Mouse (Mus musculus): ENCODE measurements around the gene Dennd1a. TPM values are rescaled to one million over a fixed set of nuclear protein-coding genes. Genes with fewer than 3 reads are reported as not detected.

Dennd1a gene
- polyA plus RNA-seq, 1 experiment from 2014 or later: 9.6 TPM

GRCm38 (mm10) chr2:37872791-37873190, 414.4 kb downstream of the Dennd1a start:
- Histone ChIP-seq H3K27ac (ENCODE audit: low read length) (no peak overlapping the region), H3K4me3 (ENCODE audit: low read length) (no peak overlapping the region), H3K4me1 (ENCODE audit: control insufficient read depth, insufficient read depth, low read length) (no peaks in the 10 kb centered on the region), H3K27me3 (replicated peaks; ENCODE audit: control insufficient read depth, insufficient read depth, low read length) (no peaks in the 10 kb centered on the region), H3K4me2 (ENCODE audit: low read depth, low read length) (no peak overlapping the region), H3K9me3 (ENCODE audit: control insufficient read depth, low read length) (no peaks in the 10 kb centered on the region), H3K9ac (ENCODE audit: low read depth, low read length) (no peak overlapping the region), H3K36me3 (ENCODE audit: control insufficient read depth, insufficient read depth, low read length) (no peaks in the 10 kb centered on the region)
- ATAC-seq: no peak
- 66% methylated on average over 4 of the region's 4 CpGs for WGBS

- WGBS: 42% methylated on average over 6 of the region's 6 CpGs
- H3K9me3 ChIP-seq (ENCODE audit: control insufficient read depth, low read length): no peaks in the 10 kb centered on the region
- no peak overlapping the region for H3K4me3 ChIP-seq (ENCODE audit: low read length)
- no peaks in the 10 kb centered on the region for H3K4me1 ChIP-seq (ENCODE audit: control insufficient read depth, insufficient read depth, low read length)
- H3K9ac ChIP-seq (ENCODE audit: low read depth, low read length): no peak overlapping the region
- no peak for ATAC-seq
- no peaks in the 10 kb centered on the region for H3K27me3 ChIP-seq (replicated peaks; ENCODE audit: control insufficient read depth, insufficient read depth, low read length)
- H3K4me2 ChIP-seq (ENCODE audit: low read depth, low read length): no peak overlapping the region
- H3K27ac ChIP-seq (ENCODE audit: low read length): no peak overlapping the region
- no peaks in the 10 kb centered on the region for H3K36me3 ChIP-seq (ENCODE audit: control insufficient read depth, insufficient read depth, low read length)
These were observed 417.6 kb downstream of the Dennd1a start for GRCm38 (mm10) chr2:37869628-37870027.

- no peak overlapping the region for H3K9ac ChIP-seq (ENCODE audit: low read depth, low read length)
- no peak overlapping the region for H3K4me3 ChIP-seq (ENCODE audit: low read length)
- H3K4me1 ChIP-seq (ENCODE audit: control insufficient read depth, insufficient read depth, low read length): no peaks in the 10 kb centered on the region
- no peaks in the 10 kb centered on the region for H3K9me3 ChIP-seq (ENCODE audit: control insufficient read depth, low read length)
- H3K4me2 ChIP-seq (ENCODE audit: low read depth, low read length): no peak overlapping the region
- no peaks in the 10 kb centered on the region for H3K27me3 ChIP-seq (replicated peaks; ENCODE audit: control insufficient read depth, insufficient read depth, low read length)
- ATAC-seq: no peak
- no peak overlapping the region for H3K27ac ChIP-seq (ENCODE audit: low read length)
- 83% methylated on average over 5 of the region's 5 CpGs for WGBS
- no peaks in the 10 kb centered on the region for H3K36me3 ChIP-seq (ENCODE audit: control insufficient read depth, insufficient read depth, low read length)
These were observed 419.8 kb downstream of the Dennd1a start for GRCm38 (mm10) chr2:37867387-37867786.

- WGBS: 85% methylated on average over 1 of the region's 1 CpGs
- Histone ChIP-seq H3K4me1 (ENCODE audit: control insufficient read depth, insufficient read depth, low read length) (no peaks in the 10 kb centered on the region), H3K36me3 (ENCODE audit: control insufficient read depth, insufficient read depth, low read length) (0 out of 2 replicates have a peak, but pooled peaks cover 2% of the 10 kb centered on the region), H3K9ac (ENCODE audit: low read depth, low read length) (no peak overlapping the region), H3K27ac (ENCODE audit: low read length) (no peak overlapping the region), H3K9me3 (ENCODE audit: control insufficient read depth, low read length) (no peaks in the 10 kb centered on the region), H3K27me3 (replicated peaks; ENCODE audit: control insufficient read depth, insufficient read depth, low read length) (no peaks in the 10 kb centered on the region), H3K4me3 (ENCODE audit: low read length) (no peak overlapping the region), H3K4me2 (ENCODE audit: low read depth, low read length) (no peak overlapping the region)
- ATAC-seq: no peak
These were observed 429.7 kb downstream of the Dennd1a start for GRCm38 (mm10) chr2:37857472-37857871.

GRCm38 (mm10) chr2:37856955-37857354, 430.2 kb downstream of the Dennd1a start:
- H3K27me3 ChIP-seq (replicated peaks; ENCODE audit: control insufficient read depth, insufficient read depth, low read length): no peaks in the 10 kb centered on the region
- ATAC-seq: no peak
- 0 out of 2 replicates have a peak, but pooled peaks cover 2% of the 10 kb centered on the region for H3K36me3 ChIP-seq (ENCODE audit: control insufficient read depth, insufficient read depth, low read length)
- no peak overlapping the region for H3K4me3 ChIP-seq (ENCODE audit: low read length)
- H3K9ac ChIP-seq (ENCODE audit: low read depth, low read length): no peak overlapping the region
- 59% methylated on average over 3 of the region's 3 CpGs for WGBS
- H3K9me3 ChIP-seq (ENCODE audit: control insufficient read depth, low read length): no peaks in the 10 kb centered on the region
- H3K27ac ChIP-seq (ENCODE audit: low read length): no peak overlapping the region
- no peaks in the 10 kb centered on the region for H3K4me1 ChIP-seq (ENCODE audit: control insufficient read depth, insufficient read depth, low read length)
- H3K4me2 ChIP-seq (ENCODE audit: low read depth, low read length): no peak overlapping the region

- ATAC-seq: peak; percentile 26; the same call in 1 of the 2 replicates
- no peak overlapping the region for H3K9ac ChIP-seq (ENCODE audit: low read depth, low read length)
- H3K27ac ChIP-seq (ENCODE audit: low read length): no peak overlapping the region
- no peaks in the 10 kb centered on the region for H3K9me3 ChIP-seq (ENCODE audit: control insufficient read depth, low read length)
- H3K27me3 ChIP-seq (replicated peaks; ENCODE audit: control insufficient read depth, insufficient read depth, low read length): no peaks in the 10 kb centered on the region
- WGBS: 68% methylated on average over 2 of the region's 2 CpGs
- H3K4me2 ChIP-seq (ENCODE audit: low read depth, low read length): no peak overlapping the region
- no peak overlapping the region for H3K4me3 ChIP-seq (ENCODE audit: low read length)
- H3K36me3 ChIP-seq (ENCODE audit: control insufficient read depth, insufficient read depth, low read length): 0 out of 2 replicates have a peak, but pooled peaks cover 2% of the 10 kb centered on the region
- no peaks in the 10 kb centered on the region for H3K4me1 ChIP-seq (ENCODE audit: control insufficient read depth, insufficient read depth, low read length)
These were observed 432.0 kb downstream of the Dennd1a start for GRCm38 (mm10) chr2:37855226-37855625.

GRCm38 (mm10) chr2:37853878-37854435, 433.2 kb downstream of the Dennd1a start:
- H3K27me3 ChIP-seq (replicated peaks; ENCODE audit: control insufficient read depth, insufficient read depth, low read length): no peaks in the 10 kb centered on the region
- no peak overlapping the region for H3K27ac ChIP-seq (ENCODE audit: low read length)
- WGBS: 68% methylated on average over 1 of the region's 1 CpGs
- 0 out of 2 replicates have a peak, but pooled peaks cover 2% of the 10 kb centered on the region for H3K36me3 ChIP-seq (ENCODE audit: control insufficient read depth, insufficient read depth, low read length)
- H3K4me1 ChIP-seq (ENCODE audit: control insufficient read depth, insufficient read depth, low read length): no peaks in the 10 kb centered on the region
- ATAC-seq: no peak
- H3K4me3 ChIP-seq (ENCODE audit: low read length): no peak overlapping the region
- no peak overlapping the region for H3K9ac ChIP-seq (ENCODE audit: low read depth, low read length)
- no peak overlapping the region for H3K4me2 ChIP-seq (ENCODE audit: low read depth, low read length)
- H3K9me3 ChIP-seq (ENCODE audit: control insufficient read depth, low read length): no peaks in the 10 kb centered on the region

- Histone ChIP-seq H3K9me3 (ENCODE audit: control insufficient read depth, low read length) (no peaks in the 10 kb centered on the region), H3K9ac (ENCODE audit: low read depth, low read length) (no peak overlapping the region), H3K4me2 (ENCODE audit: low read depth, low read length) (no peak overlapping the region), H3K27ac (ENCODE audit: low read length) (no peak overlapping the region), H3K36me3 (ENCODE audit: control insufficient read depth, insufficient read depth, low read length) (no peaks in the 10 kb centered on the region), H3K4me1 (ENCODE audit: control insufficient read depth, insufficient read depth, low read length) (no peaks in the 10 kb centered on the region), H3K27me3 (replicated peaks; ENCODE audit: control insufficient read depth, insufficient read depth, low read length) (no peaks in the 10 kb centered on the region), H3K4me3 (ENCODE audit: low read length) (no peak overlapping the region)
- no peak for ATAC-seq
- 55% methylated on average over 1 of the region's 1 CpGs for WGBS
These were observed 436.6 kb downstream of the Dennd1a start for GRCm38 (mm10) chr2:37850626-37851025.

- no peak for ATAC-seq
- Histone ChIP-seq H3K4me2 (ENCODE audit: low read depth, low read length) (no peak overlapping the region), H3K9me3 (ENCODE audit: control insufficient read depth, low read length) (no peaks in the 10 kb centered on the region), H3K36me3 (ENCODE audit: control insufficient read depth, insufficient read depth, low read length) (no peaks in the 10 kb centered on the region), H3K4me1 (ENCODE audit: control insufficient read depth, insufficient read depth, low read length) (no peaks in the 10 kb centered on the region), H3K4me3 (ENCODE audit: low read length) (no peak overlapping the region), H3K9ac (ENCODE audit: low read depth, low read length) (no peak overlapping the region), H3K27ac (ENCODE audit: low read length) (no peak overlapping the region), H3K27me3 (replicated peaks; ENCODE audit: control insufficient read depth, insufficient read depth, low read length) (no peaks in the 10 kb centered on the region)
- 83% methylated on average over 3 of the region's 3 CpGs for WGBS
These were observed 437.8 kb downstream of the Dennd1a start for GRCm38 (mm10) chr2:37849357-37849756.

GRCm38 (mm10) chr2:37842719-37843118, 444.5 kb downstream of the Dennd1a start:
- WGBS: 49% methylated on average over 4 of the region's 4 CpGs

More at GRCm38 (mm10) chr2:37842719-37843118, 444.5 kb downstream of the Dennd1a start:
- ATAC-seq: no peak
- H3K4me3 ChIP-seq (ENCODE audit: low read length): no peak overlapping the region
- no peaks in the 10 kb centered on the region for H3K36me3 ChIP-seq (ENCODE audit: control insufficient read depth, insufficient read depth, low read length)
- peaks cover 7% of the 10 kb centered on the region; the same call in 1 of the 2 replicates for H3K4me1 ChIP-seq (ENCODE audit: control insufficient read depth, insufficient read depth, low read length)
- no peaks in the 10 kb centered on the region for H3K9me3 ChIP-seq (ENCODE audit: control insufficient read depth, low read length)
- H3K27me3 ChIP-seq (replicated peaks; ENCODE audit: control insufficient read depth, insufficient read depth, low read length): no peaks in the 10 kb centered on the region
- H3K4me2 ChIP-seq (ENCODE audit: low read depth, low read length): no peak overlapping the region
- H3K9ac ChIP-seq (ENCODE audit: low read depth, low read length): no peak overlapping the region
- no peak overlapping the region for H3K27ac ChIP-seq (ENCODE audit: low read length)

Measured in intestine, embryonic 16.5 days (tissue).